Mouse (Mus musculus): Measurements from ENCODE around the gene Ap4b1. TPM values are rescaled to one million over a fixed set of nuclear protein-coding genes. Genes with fewer than 3 reads are reported as not detected.

Gene Ap4b1
- polyA plus RNA-seq (2016; fragmentation: Nextera tagmentation; extraction: Ambion mirVana): 24.6 and 26.1 TPM in 2 replicates

DNA sequence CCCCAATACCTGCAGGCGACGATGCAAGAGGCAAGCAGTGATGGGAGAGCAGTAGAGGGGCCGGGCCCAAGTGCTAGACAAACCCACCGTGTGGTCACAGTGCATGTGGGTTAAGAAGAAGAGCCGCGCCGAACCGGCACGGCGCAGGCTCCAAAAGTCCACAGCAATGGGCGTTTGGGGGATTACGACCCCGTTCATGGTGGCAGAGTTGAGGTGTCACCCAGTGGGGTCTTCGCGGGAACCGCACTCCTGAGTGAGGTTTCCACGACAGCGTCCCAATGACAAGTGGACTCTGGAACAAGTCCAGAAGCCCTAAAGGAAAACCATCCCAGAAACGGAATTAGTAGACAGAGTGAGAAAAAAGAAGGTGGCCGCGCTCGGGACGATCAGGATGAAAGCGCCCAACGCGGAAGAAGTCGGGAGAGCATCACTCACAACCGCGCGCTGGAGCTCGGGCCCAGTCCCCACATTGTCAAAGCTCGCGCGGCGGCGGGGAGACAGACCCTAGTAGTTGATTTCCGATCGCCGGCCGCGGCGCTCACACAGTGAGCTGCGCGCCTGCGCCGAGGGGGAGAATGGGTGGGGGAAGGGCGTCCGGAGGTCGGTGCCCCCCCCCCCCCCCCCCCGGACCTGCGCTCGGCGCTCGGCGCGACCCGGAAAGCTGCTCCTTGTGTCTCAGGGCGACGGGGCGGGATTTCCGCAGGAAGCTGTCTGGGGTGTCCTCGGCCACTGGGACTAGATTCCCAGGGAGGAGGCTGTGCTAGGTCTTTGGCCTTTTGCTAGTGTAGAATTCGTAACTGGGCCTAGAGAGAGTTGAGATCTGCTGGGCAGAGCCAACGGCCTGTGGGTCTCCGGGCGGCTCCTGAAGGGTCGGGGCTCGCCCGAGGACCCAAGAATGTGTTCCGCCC, at the start of gene Ap4b1, which contains the start of the genes Dclre1b and Gm43064:
Gene Ap4b1, plus strand, starts transcription at position 630 of the 908 bp plus-strand sequence.
Gene Dclre1b, minus strand, starts transcription at position 554 of the 908 bp plus-strand sequence.
Gene Gm43064, plus strand, starts transcription at position 683 of the 908 bp plus-strand sequence.
- peak within 1 kb of the TSS; percentile 66 for H3K4me3 ChIP-seq
- ATAC-seq (ENCODE audit: low FRiP score): peak; percentile 99
- under 1% methylated on average over 65 of the region's 70 CpGs for WGBS

GRCm38 (mm10) chr3:103766789-103767188, 42.5 kb upstream of the Ap4b1 start:
- Histone ChIP-seq H3K9ac (no peak overlapping the region), H3K4me1 (no peaks in the 10 kb centered on the region), H3K27ac (no peak overlapping the region), H3K4me3 (no peak overlapping the region), H3K27me3 (no peaks in the 10 kb centered on the region), H3K4me2 (replicated peaks) (no peak overlapping the region), H3K9me3 (replicated peaks) (no peaks in the 10 kb centered on the region), H3K36me3 (peaks cover 37% of the 10 kb centered on the region)
- 76% methylated on average over 3 of the region's 3 CpGs for WGBS
- no peak for ATAC-seq (ENCODE audit: low FRiP score)

More for the DNA sequence above, at the start of gene Ap4b1, which contains the start of the genes Dclre1b and Gm43064:
- Histone ChIP-seq H3K9me3 (replicated peaks) (no peaks in the 10 kb centered on the region), H3K36me3 (peaks cover 25% of the 10 kb centered on the region), H3K9ac (peak within 1 kb of the TSS; percentile 86), H3K4me1 (peaks cover 14% of the 10 kb centered on the region), H3K4me2 (replicated peaks) (peak within 1 kb of the TSS; percentile 68), H3K27ac (peak within 1 kb of the TSS; percentile 91), H3K27me3 (no peaks in the 10 kb centered on the region)

- ATAC-seq (ENCODE audit: low FRiP score): no peak
These were observed 37.7 kb upstream of the Ap4b1 start for GRCm38 (mm10) chr3:103771531-103772130.

DNA sequence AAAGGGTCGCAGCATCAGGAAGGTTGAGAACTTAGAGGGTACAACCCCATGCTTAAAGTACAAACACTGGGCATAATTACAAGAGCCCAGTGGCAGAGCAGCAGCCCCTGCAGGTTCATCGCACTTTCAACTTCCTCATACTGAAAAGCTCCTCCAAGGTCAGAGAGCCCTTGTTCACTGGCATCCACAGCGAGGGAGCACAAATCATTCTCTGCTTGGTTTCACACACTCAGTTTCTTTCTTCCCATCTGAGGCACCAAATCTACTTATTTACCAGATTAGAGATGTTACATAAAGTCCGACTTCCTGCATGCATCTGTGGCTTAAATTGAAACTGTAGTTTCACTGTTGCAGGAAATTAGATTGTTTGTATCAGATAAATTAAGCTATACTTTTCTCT, 36.5 kb upstream of the Ap4b1 start:
- Histone ChIP-seq H3K27me3 (no peaks in the 10 kb centered on the region), H3K4me1 (no peaks in the 10 kb centered on the region), H3K4me3 (no peak overlapping the region), H3K4me2 (replicated peaks) (no peak overlapping the region), H3K36me3 (peaks cover 25% of the 10 kb centered on the region), H3K9me3 (replicated peaks) (no peaks in the 10 kb centered on the region), H3K9ac (no peak overlapping the region), H3K27ac (no peak overlapping the region)
- 93% methylated on average over 4 of the region's 4 CpGs for WGBS
- no peak for ATAC-seq (ENCODE audit: low FRiP score)

More at GRCm38 (mm10) chr3:103771531-103772130, 37.7 kb upstream of the Ap4b1 start:
- H3K36me3 ChIP-seq: peaks cover 13% of the 10 kb centered on the region
- no peaks in the 10 kb centered on the region for H3K27me3 ChIP-seq
- no peak overlapping the region for H3K27ac ChIP-seq
- no peaks in the 10 kb centered on the region for H3K9me3 ChIP-seq (replicated peaks)
- H3K4me1 ChIP-seq: no peaks in the 10 kb centered on the region
- H3K9ac ChIP-seq: no peak overlapping the region
- no peak overlapping the region for H3K4me3 ChIP-seq
- H3K4me2 ChIP-seq (replicated peaks): no peak overlapping the region
- 85% methylated on average over 9 of the region's 9 CpGs for WGBS

GRCm38 (mm10) chr3:103773508-103773907, 35.8 kb upstream of the Ap4b1 start:
- Histone ChIP-seq H3K36me3 (peaks cover 23% of the 10 kb centered on the region), H3K4me2 (replicated peaks) (no peak overlapping the region), H3K27ac (no peak overlapping the region), H3K27me3 (no peaks in the 10 kb centered on the region), H3K4me3 (no peak overlapping the region), H3K9ac (no peak overlapping the region), H3K9me3 (replicated peaks) (no peaks in the 10 kb centered on the region), H3K4me1 (no peaks in the 10 kb centered on the region)
- WGBS: 92% methylated on average over 3 of the region's 3 CpGs
- no peak for ATAC-seq (ENCODE audit: low FRiP score)

DNA sequence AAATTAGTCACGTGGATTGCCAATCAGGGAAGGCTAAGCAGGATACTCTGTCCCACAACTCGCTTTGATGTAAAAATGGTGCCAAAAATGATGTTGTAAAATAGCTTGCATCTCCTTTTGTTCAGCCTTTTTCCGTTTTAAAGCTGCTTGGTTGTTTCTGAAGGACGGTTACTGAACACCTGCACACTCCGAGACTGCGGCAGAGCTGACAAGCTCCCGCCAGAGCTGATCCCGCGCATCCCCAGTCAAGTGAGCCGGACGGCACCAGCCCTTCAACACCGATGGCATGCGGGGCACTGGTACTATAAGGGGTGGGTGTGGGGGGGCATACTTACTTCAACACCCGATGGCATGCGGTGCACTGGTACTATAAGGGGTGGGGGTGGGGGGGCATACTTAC, 35.3 kb upstream of the Ap4b1 start:
- no peak overlapping the region for H3K4me3 ChIP-seq
- WGBS: 87% methylated on average over 15 of the region's 15 CpGs
- ATAC-seq (ENCODE audit: low FRiP score): no peak

GRCm38 (mm10) chr3:103777940-103778339, 31.4 kb upstream of the Ap4b1 start:
- no peak overlapping the region for H3K4me3 ChIP-seq
- no peak overlapping the region for H3K27ac ChIP-seq
- H3K4me2 ChIP-seq (replicated peaks): no peak overlapping the region
- no peak for ATAC-seq (ENCODE audit: low FRiP score)
- no peaks in the 10 kb centered on the region for H3K4me1 ChIP-seq
- WGBS: 93% methylated on average over 11 of the region's 11 CpGs
- peaks cover 14% of the 10 kb centered on the region for H3K36me3 ChIP-seq
- no peaks in the 10 kb centered on the region for H3K9me3 ChIP-seq (replicated peaks)
- H3K27me3 ChIP-seq: no peaks in the 10 kb centered on the region
- H3K9ac ChIP-seq: no peak overlapping the region

More for the DNA sequence above, 35.3 kb upstream of the Ap4b1 start:
- no peak overlapping the region for H3K4me2 ChIP-seq (replicated peaks)
- no peak overlapping the region for H3K27ac ChIP-seq
- no peaks in the 10 kb centered on the region for H3K27me3 ChIP-seq
- H3K36me3 ChIP-seq: peaks cover 19% of the 10 kb centered on the region
- H3K4me1 ChIP-seq: no peaks in the 10 kb centered on the region
- H3K9ac ChIP-seq: no peak overlapping the region
- no peaks in the 10 kb centered on the region for H3K9me3 ChIP-seq (replicated peaks)

- H3K27me3 ChIP-seq: no peaks in the 10 kb centered on the region
- H3K9me3 ChIP-seq (replicated peaks): no peaks in the 10 kb centered on the region
- H3K27ac ChIP-seq: no peak overlapping the region
- no peak for ATAC-seq (ENCODE audit: low FRiP score)
- no peak overlapping the region for H3K4me2 ChIP-seq (replicated peaks)
- H3K36me3 ChIP-seq: peaks cover 14% of the 10 kb centered on the region
- 87% methylated on average over 6 of the region's 6 CpGs for WGBS
- H3K4me3 ChIP-seq: no peak overlapping the region
- no peak overlapping the region for H3K9ac ChIP-seq
- no peaks in the 10 kb centered on the region for H3K4me1 ChIP-seq
These were observed 30.7 kb upstream of the Ap4b1 start for GRCm38 (mm10) chr3:103778660-103779059.

GRCm38 (mm10) chr3:103779183-103779582, 30.1 kb upstream of the Ap4b1 start:
- no peaks in the 10 kb centered on the region for H3K9me3 ChIP-seq (replicated peaks)
- WGBS: 91% methylated on average over 7 of the region's 7 CpGs
- H3K9ac ChIP-seq: no peak overlapping the region
- H3K4me1 ChIP-seq: no peaks in the 10 kb centered on the region
- H3K36me3 ChIP-seq: peaks cover 14% of the 10 kb centered on the region
- H3K27me3 ChIP-seq: no peaks in the 10 kb centered on the region
- no peak for ATAC-seq (ENCODE audit: low FRiP score)
- no peak overlapping the region for H3K27ac ChIP-seq
- H3K4me2 ChIP-seq (replicated peaks): no peak overlapping the region
- no peak overlapping the region for H3K4me3 ChIP-seq

DNA sequence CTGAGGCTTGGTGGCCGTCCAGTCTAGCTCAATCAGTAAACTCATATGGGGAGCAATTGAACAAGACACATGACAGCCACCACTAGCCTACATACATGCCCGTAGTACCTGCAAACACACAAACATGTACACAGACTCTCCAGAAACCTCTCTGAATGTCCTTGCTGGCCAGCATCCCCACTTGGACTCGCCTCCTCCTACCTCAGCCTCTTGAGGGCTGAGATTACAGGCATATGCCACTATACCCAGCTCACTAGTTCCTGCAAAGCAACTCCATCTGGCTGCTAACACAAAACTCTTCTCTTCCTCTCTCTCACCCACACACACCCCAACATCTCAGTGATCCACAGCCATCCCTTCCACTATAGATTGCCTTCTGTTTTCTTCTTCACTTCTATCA, 29.0 kb upstream of the Ap4b1 start:
- H3K27me3 ChIP-seq: no peaks in the 10 kb centered on the region
- no peak overlapping the region for H3K4me3 ChIP-seq
- H3K4me2 ChIP-seq (replicated peaks): no peak overlapping the region
- H3K9ac ChIP-seq: no peak overlapping the region
- whole genome bisulfite sequencing: 87% methylated on average over 3 of the region's 3 CpGs
- no peaks in the 10 kb centered on the region for H3K9me3 ChIP-seq (replicated peaks)
- peaks cover 14% of the 10 kb centered on the region for H3K36me3 ChIP-seq
- H3K4me1 ChIP-seq: no peaks in the 10 kb centered on the region
- no peak for ATAC-seq (ENCODE audit: low FRiP score)
- H3K27ac ChIP-seq: no peak overlapping the region

DNA sequence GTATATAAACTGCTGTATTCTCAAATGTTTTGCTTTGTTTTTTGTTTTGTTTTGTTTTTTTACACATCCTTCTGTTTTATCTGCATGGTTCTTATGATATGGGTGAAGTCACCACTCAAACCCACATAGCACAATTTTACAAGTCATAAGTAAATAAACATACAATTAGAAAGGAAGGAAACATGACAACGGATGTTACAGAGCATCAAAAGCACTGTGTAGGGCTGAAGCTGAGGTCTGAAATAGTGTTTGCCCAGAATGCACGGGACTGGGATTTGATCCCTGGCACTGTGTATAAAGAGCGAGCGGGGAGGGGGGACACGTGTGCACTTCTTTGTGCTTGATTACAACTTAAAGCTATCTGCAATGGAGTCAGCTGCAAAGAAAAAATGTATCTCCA, 28.5 kb upstream of the Ap4b1 start:
- H3K4me2 ChIP-seq (replicated peaks): no peak overlapping the region
- H3K4me1 ChIP-seq: no peaks in the 10 kb centered on the region
- WGBS: 88% methylated on average over 5 of the region's 5 CpGs
- H3K9ac ChIP-seq: no peak overlapping the region
- H3K27me3 ChIP-seq: no peaks in the 10 kb centered on the region
- H3K9me3 ChIP-seq (replicated peaks): no peaks in the 10 kb centered on the region
- no peak overlapping the region for H3K27ac ChIP-seq
- ATAC-seq (ENCODE audit: low FRiP score): no peak
- peaks cover 14% of the 10 kb centered on the region for H3K36me3 ChIP-seq
- no peak overlapping the region for H3K4me3 ChIP-seq

DNA sequence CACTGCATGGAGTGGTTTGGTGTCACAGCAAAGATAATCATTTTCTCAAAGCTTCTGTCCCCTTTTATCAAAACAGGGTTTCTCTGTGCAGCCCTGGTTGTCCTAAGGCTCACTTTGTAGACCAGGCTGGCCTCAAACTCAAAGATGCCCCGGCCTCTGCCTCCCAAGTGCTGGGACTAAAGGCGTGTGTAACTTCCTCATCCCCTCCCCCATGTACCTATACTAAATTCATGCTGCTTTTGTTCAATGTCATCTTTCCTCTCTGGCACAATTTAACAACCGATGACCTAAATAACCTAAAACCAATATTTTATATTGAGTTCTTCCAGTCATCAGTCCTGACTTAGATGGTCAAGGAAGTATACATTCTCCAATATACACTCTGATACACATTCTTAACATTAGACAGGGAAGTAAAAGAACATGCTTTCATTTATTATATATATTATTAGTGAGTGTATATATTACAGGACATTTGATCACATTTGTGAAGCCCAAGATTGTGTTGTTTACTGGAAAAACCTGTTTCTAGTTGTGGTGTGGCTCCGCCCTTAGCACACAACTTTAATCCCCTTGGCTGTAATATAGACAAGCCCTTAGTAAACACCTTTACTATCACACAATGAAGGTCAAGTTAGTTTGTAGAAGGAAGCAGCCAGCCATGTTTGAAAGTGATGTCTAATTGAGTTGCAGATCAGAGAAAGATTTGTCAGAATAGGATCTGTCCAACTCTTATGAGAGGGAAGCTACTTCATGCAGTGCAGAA, 26.3 kb upstream of the Ap4b1 start:
- Histone ChIP-seq H3K36me3 (peaks cover under 1% of the 10 kb centered on the region; the same call in 1 of the 2 replicates), H3K9ac (no peak overlapping the region), H3K4me2 (replicated peaks) (no peak overlapping the region), H3K9me3 (replicated peaks) (no peaks in the 10 kb centered on the region), H3K27ac (no peak overlapping the region), H3K4me1 (no peaks in the 10 kb centered on the region), H3K27me3 (no peaks in the 10 kb centered on the region), H3K4me3 (no peak overlapping the region)
- ATAC-seq (ENCODE audit: low FRiP score): no peak
- WGBS: 90% methylated on average over 4 of the region's 4 CpGs

Measured in hindbrain, embryonic 12.5 days (tissue).